Mouse (Mus musculus): Measurements from ENCODE around the gene Bbs1.
A peak's percentile ranks its signal among the peaks of the same experiment; 100 is the strongest.
"Not testable (repeated sequence)": the region's sequence is repeated elsewhere in the genome, so short reads cannot be mapped to it uniquely, and the experiment has no call there.

Gene Bbs1

GRCm38 (mm10) chr19:4883961-4884360 is 22.5 kb downstream of the Bbs1 start:
- no peak for DNase-seq (ENCODE audit: low spot score in 2 of 2)

- no peak for DNase-seq (ENCODE audit: low spot score in 2 of 2)
These were observed 27.1 kb downstream of the Bbs1 start for GRCm38 (mm10) chr19:4879324-4879703.

- peak; percentile 96 to 97 for DNase-seq (ENCODE audit: low spot score in 2 of 2)
These were observed 27.8 kb downstream of the Bbs1 start, which contains the start of gene Zdhhc24 for GRCm38 (mm10) chr19:4878405-4879323. Zdhhc24 (plus strand) TSS chr19:4878668.

GRCm38 (mm10) chr19:4877785-4878184 is 28.6 kb downstream of the Bbs1 start, which contains the start of gene Actn3:
Actn3 (minus strand) TSS chr19:4877909.
- no peak for DNase-seq (ENCODE audit: low spot score in 2 of 2)

GRCm38 (mm10) chr19:4876755-4877154 is 29.7 kb downstream of the Bbs1 start:
- no peak for DNase-seq (ENCODE audit: low spot score in 2 of 2)

- no peak for DNase-seq (ENCODE audit: low spot score in 2 of 2)
These were observed 30.2 kb downstream of the Bbs1 start for GRCm38 (mm10) chr19:4876241-4876640.

- not testable (repeated sequence) for DNase-seq (ENCODE audit: low spot score in 2 of 2)
These were observed 31.8 kb downstream of the Bbs1 start for GRCm38 (mm10) chr19:4874613-4875012.

- DNase-seq (ENCODE audit: low spot score in 2 of 2) = no peak
These were observed 41.3 kb downstream of the Bbs1 start for GRCm38 (mm10) chr19:4865147-4865546.

- no peak for DNase-seq (ENCODE audit: low spot score in 2 of 2)
These were observed 43.4 kb downstream of the Bbs1 start for GRCm38 (mm10) chr19:4863048-4863447.

- peak; percentile 31 to 49 for DNase-seq (ENCODE audit: low spot score in 2 of 2)
These were observed 47.3 kb downstream of the Bbs1 start for GRCm38 (mm10) chr19:4859081-4859480.

GRCm38 (mm10) chr19:4855951-4856350 is 50.5 kb downstream of the Bbs1 start:
- DNase-seq (ENCODE audit: low spot score in 2 of 2) = no peak

- no peak for DNase-seq (ENCODE audit: low spot score in 2 of 2)
These were observed 51.0 kb downstream of the Bbs1 start for GRCm38 (mm10) chr19:4855470-4855820.

- DNase-seq (ENCODE audit: low spot score in 2 of 2) = peak; percentile 90 to 93
These were observed 51.6 kb downstream of the Bbs1 start, which contains the start of gene Ctsf for GRCm38 (mm10) chr19:4854552-4855469. Ctsf (plus strand) TSS chr19:4855130.

GRCm38 (mm10) chr19:4850281-4850680 is 56.1 kb downstream of the Bbs1 start:
- no peak for DNase-seq (ENCODE audit: low spot score in 2 of 2)

- DNase-seq (ENCODE audit: low spot score in 2 of 2) = no peak
These were observed 56.6 kb downstream of the Bbs1 start for GRCm38 (mm10) chr19:4849800-4850199.

GRCm38 (mm10) chr19:4847490-4847889 is 58.9 kb downstream of the Bbs1 start:
- peak in 1 of 2 experiments; percentile 27 for DNase-seq (ENCODE audit: low spot score in 2 of 2)

GRCm38 (mm10) chr19:4845846-4846245 is 60.6 kb downstream of the Bbs1 start:
- DNase-seq (ENCODE audit: low spot score in 2 of 2) = no peak

GRCm38 (mm10) chr19:4842611-4843010 is 63.8 kb downstream of the Bbs1 start:
- DNase-seq (ENCODE audit: low spot score in 2 of 2) = no peak

GRCm38 (mm10) chr19:4840848-4841247 is 65.6 kb downstream of the Bbs1 start:
- DNase-seq (ENCODE audit: low spot score in 2 of 2) = no peak

GRCm38 (mm10) chr19:4839149-4839548 is 67.3 kb downstream of the Bbs1 start, which contains the start of the genes Ccs and Ccdc87:
Ccs (minus strand) TSS chr19:4839332.
Ccdc87 (plus strand) TSS chr19:4839366.
- DNase-seq (ENCODE audit: low spot score in 2 of 2) = peak; percentile 97 to 99

GRCm38 (mm10) chr19:4838526-4839140 is 67.8 kb downstream of the Bbs1 start:
- DNase-seq (ENCODE audit: low spot score in 2 of 2) = no peak

- no peak for DNase-seq (ENCODE audit: low spot score in 2 of 2)
These were observed 69.4 kb downstream of the Bbs1 start for GRCm38 (mm10) chr19:4837049-4837448.
